Mouse (Mus musculus): ENCODE data around the gene Pheta1.

- no peak for TF ChIP-seq CTCF (IDR thresholded peaks at IDR 0.05; ENCODE audit: borderline replicate concordance, insufficient read depth, low read depth, low read length)
- TF ChIP-seq POLR2A (IDR thresholded peaks at IDR 0.05; ENCODE audit: borderline replicate concordance, insufficient read depth, low read length), result no peak
Measured at GRCm38 (mm10) chr5:121849478-121850349, 930 bp downstream of the Pheta1 start.
